Mouse (Mus musculus) induced T-regulatory cell, adult 2 months (primary cell): ENCODE measurements at regions not wholly inside any gene's neighbourhood (a gene's known extent, or its start where the extent isn't known, plus 50 kb on each side); places are given as distances from the start of the nearest gene placed in this dataset.
A peak's percentile ranks its signal among the peaks of the same experiment; 100 is the strongest.

Experiments
- DNase-seq: peaks from one replicate; pipeline ENCODE4 v3.0.0-alpha.2; 2012; ENCODE audit warnings: low read depth

- DNase-seq = no peak
Observed at GRCm38 (mm10) chr9:41321521-41321920, 160.0 kb upstream of the Ubash3b start.

GRCm38 (mm10) chr9:41319066-41319465 lies 157.6 kb upstream of the Ubash3b start:
- no peak for DNase-seq

GRCm38 (mm10) chr9:41306229-41306628 lies 144.7 kb upstream of the Ubash3b start:
- no peak for DNase-seq

DNA sequence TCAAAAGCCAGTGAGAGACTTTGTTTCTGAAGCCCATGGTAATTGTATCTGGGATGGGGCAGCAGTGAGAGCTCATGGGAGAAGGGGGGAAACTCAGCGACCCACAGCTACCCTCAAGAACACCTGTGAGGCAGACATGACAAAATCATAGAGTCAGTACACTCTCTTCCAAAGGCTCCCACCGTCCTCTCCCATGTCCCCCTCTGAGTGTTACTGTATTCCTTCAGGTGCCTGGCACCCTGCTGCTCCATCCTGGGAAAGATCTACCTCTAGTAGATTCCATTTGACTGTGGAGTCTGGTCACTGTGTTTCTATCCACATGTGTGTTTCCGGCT lies 142.0 kb upstream of the Ubash3b start:
- DNase-seq = no peak

DNA sequence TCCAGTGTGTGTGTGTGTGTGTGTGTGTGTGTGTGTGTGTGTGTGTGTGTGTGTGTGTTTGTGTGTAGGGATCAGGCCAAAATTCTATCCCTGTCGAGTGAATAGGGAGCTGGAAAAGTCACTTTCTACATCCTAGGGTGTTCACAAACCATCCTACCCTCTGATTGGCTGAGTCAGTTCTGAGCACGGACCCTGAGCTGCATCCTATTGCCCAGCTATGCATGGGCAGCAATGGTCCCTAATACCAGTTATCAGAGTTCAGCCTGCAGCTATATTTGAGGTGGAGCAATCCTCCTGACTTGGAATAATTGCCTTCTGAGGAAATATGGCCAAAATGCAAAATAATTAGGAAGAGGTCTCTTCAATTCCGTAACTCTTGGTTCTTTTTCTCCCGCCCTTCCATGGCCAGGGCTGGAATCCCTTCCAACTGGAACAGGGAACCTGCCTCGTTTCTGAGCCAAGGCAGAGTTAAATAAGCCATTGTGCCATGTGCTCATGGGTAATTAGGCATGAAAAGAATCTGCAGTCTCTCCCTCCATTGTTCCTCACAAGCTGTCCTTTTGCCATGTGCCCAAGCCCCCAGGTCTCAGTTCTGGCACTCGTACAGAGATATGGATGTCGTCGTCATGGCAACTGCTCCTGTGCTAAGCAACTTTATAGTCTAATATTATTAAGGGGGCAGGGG lies 141.5 kb upstream of the Ubash3b start:
- DNase-seq = no peak

DNA sequence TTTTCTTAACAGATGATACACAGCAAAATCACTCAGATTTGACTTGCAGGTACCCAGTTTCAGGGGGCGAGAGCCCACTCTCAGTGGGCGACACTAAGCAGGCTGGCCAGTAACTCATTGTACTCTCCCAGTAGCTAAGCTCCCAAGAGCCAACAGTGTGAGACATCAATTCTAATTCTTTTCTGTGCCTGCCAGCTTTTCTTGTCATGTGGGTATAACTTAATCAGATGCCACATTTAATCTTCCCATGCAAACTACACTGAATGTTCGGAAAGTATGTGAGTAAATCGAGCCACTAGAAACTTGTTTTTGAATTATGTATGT lies 124.6 kb upstream of the Ubash3b start:
- no peak for DNase-seq

- no peak for DNase-seq
Observed at GRCm38 (mm10) chr9:41285266-41286144, 124.0 kb upstream of the Ubash3b start.

DNA sequence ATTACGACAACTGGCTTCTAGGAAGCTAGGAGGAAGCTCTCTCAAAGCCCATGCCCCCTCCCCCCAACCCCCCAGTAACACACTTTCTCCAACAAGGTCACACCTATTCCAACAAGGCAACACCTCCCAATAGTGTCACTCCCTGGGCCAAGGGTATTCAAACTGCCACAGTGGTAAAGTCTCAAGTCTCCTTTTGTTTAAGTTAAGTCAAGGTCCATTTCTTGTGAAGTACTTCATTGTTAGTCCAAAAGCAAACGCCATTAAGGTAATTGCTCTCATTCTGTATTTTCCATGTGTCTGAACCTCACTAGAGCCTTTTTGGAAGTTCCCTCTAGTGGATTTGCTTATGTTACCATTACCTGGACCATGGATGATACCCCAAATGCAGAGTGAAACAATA lies 116.2 kb upstream of the Ubash3b start:
- no peak for DNase-seq

GRCm38 (mm10) chr9:41273839-41274271 lies 112.4 kb upstream of the Ubash3b start:
- no peak for DNase-seq

DNA sequence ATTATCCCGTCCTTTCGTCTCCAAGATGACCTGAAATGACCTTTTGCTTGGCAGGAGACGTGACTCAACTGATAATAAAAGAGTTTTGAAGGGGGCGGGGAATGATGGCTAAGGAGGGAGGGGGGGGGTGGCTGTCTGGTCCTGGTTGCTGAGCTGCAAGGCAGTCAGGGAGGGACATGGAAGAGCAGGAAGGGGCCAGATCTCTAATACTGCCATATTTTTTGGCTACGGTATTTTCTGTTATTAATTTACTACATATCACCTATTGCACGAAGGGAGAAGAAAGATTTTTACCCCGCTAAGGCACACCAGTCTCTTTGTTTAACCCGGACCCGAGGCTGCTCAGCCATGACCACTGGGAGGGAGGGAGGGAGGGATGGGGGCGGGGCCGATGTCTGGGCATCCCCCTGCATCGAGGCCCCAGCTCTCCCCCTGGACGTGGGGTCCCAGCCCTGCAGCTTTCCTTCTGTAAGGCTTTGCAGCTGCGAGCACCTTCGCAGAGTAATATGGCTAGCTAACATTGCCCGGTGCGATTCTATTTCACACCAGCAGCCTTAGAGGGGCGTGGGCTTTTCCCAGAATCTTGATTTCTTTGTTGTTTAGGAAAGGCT lies 111.8 kb upstream of the Ubash3b start:
- no peak for DNase-seq

- DNase-seq = no peak
Observed at GRCm38 (mm10) chr9:41272596-41272995, 111.1 kb upstream of the Ubash3b start.

DNA sequence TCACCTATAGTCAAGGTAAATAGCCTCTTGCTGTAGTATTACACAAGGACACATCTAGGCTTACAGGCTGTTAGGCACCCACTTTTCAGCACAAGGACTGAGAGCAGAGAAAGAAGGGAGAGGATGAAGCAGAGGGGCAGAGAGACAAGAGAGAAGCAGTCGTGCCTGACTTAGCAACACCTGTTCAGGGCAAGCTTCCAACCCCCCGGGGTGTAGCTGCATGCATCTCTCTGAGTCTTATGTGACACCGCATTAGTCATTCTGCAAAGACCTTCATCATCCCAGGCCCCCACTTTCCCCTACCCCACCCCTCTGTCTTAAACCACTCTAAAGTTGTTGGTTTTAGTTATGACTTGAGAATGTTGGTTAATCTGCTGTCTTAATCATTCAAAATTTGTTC lies 106.6 kb upstream of the Ubash3b start:
- no peak for DNase-seq

GRCm38 (mm10) chr9:41264485-41264884 lies 103.0 kb upstream of the Ubash3b start:
- no peak for DNase-seq

DNA sequence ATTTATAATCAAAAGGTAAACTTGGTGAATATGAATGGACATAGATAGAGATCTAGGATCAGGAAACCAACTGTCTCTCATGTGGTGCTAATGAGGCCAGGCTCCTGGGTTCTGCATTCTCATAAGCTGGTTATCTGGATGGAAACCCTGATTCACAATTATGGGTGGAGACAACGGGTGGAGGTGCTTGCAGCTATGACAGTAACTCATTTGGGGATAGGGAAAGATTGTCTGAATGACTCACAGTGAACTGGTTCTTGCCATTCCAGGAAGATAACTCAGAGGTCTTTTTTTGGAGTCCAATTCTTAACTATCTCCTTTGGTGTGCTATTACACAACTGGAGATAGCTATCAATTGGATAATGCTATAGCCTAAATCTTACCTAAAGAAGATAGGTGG lies 95.7 kb upstream of the Ubash3b start:
- no peak for DNase-seq

DNA sequence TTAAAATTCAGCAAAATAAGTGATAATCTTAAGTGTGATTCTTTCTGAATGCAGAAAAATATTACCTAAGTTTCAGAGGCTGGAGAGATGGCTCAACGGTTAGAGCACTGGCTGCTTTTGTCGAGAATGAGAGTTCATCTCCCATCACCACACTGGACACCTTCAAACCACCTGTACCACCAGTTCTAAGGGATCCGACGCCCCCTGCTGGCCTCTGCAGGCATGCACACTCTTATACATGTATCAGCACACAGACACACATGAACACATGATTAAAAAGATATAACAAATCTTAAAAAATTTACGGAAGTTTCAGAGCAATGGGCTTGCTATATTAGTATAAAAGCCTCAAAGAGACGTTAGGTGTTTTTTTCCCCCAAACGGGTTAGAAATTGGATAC lies 80.9 kb upstream of the Ubash3b start:
- peak; percentile 9 for DNase-seq

GRCm38 (mm10) chr9:41239097-41239451 lies 77.6 kb upstream of the Ubash3b start:
- DNase-seq = no peak

DNA sequence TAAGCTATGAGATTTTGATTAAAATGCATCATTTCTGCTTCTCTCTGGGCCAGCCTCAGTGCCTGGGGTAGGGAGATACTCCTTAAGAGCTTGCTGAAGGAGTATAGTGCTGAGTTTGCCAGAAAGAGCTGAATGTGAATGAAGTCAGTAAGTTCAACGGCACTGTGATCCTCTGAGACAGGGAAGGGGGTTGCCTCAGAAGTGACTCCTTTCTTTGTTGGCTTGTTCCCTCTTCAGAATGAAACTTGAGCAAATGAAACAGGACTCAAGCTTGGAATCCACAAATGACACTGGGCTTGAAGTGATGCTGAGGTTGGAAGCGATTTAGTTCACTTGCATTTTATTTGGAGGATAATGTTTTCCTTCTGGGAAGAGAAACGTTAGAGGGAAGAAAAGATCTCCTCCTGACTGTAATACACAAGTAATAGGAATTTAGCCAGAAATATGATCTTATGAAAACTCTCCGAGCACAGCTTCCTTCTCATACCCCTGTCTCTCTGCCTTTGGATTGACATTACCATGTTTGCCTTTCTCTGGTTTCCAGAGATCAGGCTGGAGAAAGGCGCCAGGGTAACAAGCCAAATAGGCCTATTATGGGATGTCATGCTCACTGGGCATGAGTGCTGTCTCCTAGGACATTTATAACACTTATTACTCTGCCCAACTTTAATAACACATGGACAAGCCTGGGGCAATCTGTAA lies 77.0 kb upstream of the Ubash3b start:
- no peak for DNase-seq

GRCm38 (mm10) chr9:41237265-41237664 lies 75.8 kb upstream of the Ubash3b start:
- no peak for DNase-seq

DNA sequence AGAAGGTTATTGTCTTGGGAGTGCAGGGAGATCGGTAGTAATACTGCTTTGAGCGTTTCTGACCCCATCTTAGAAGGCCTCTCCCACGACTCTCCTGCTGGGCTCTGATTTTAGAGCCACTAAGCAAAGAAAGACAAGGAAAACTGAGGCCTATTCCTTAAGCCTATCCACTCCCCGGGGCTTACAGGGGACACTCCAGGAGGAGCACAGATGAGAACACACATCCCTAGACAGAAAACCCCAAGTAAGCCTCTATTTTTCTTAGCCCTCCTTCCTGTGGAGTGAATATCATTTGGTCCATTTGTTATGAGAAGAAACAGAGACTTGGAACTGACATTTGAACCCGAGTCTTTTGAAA lies 67.7 kb upstream of the Ubash3b start:
- peak; percentile 16 for DNase-seq

- peak; percentile 91 for DNase-seq
Observed at GRCm38 (mm10) chr9:41228425-41229224, 67.1 kb upstream of the Ubash3b start.

DNA sequence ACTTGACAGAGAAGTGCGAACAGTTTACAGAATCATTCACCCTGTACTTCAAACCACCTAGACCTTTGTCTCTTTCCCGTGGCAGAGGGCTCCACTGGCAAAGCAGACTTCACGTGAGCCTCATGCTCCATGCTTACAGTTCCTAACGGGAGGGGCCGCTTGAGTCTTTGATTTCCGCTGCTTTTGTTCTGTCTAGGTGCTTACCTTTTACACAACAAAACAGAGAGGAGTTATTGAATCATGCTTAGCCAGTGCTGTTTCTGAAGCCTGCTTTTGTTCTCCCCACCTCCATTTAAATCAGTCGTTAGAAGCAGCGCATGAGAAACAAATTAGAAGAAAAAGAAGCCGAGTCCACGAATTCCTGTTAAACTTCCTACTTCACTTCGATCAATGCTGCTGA lies 61.9 kb upstream of the Ubash3b start:
- DNase-seq = no peak
